Mouse (Mus musculus): ENCODE results near the gene Grk1. TPM values are rescaled to one million over a fixed set of nuclear protein-coding genes. Genes with fewer than 3 reads are reported as not detected.

The Grk1 gene
- total RNA-seq, 2 experiments from 2014 or later: not detected

Other genes starting within 250 kb of the Grk1 start
- gene Lamp1, start 245.9 kb upstream of the Grk1 start, total RNA-seq (2021): 100 to 1,000 TPM; 405 to 445 TPM
- 1 to 10 TPM; 4.9 to 5.1 TPM for gene Grtp1, start 204.5 kb upstream of the Grk1 start, total RNA-seq (2021)
- gene Adprhl1, start 150.9 kb upstream of the Grk1 start, total RNA-seq (2021): 100 to 1,000 TPM; 577 to 637 TPM
- 10 to 100 TPM; 64.4 to 68.7 TPM for gene Dcun1d2, start 117.0 kb upstream of the Grk1 start, total RNA-seq (2021)
- 10 to 100 TPM; 27.4 to 28.2 TPM for gene Tmco3, start 116.9 kb upstream of the Grk1 start, total RNA-seq (2021)
- 10 to 100 TPM; 35.2 to 38.1 TPM for gene Tfdp1, start 66.3 kb upstream of the Grk1 start, total RNA-seq (2021)
- under 1 TPM in 1 of 2 experiments, not detected in 1; 0.44 TPM for gene Atp4b, start 8.3 kb upstream of the Grk1 start, total RNA-seq (2021)
- 1 to 10 TPM; 5.4 to 6.7 TPM for gene Tmem255b, start 30.1 kb downstream of the Grk1 start, total RNA-seq (2021)
- gene Gas6, start 89.4 kb downstream of the Grk1 start, total RNA-seq (2021): 100 to 1,000 TPM; 115 to 123 TPM
- not detected for gene 1700029H14Rik, start 157.4 kb downstream of the Grk1 start, total RNA-seq (2021)

Measured in heart, adult 18-20 months (tissue).